Mouse (Mus musculus) thymus, postnatal 36 days (tissue): ENCODE data around the gene Pitpnm1.
A peak's percentile ranks its signal among the peaks of the same experiment; 100 is the strongest.

Source experiments
- DNase-seq, 2 experiments: peaks; one replicate each; pipeline ENCODE4 v3.0.0; 2022; ENCODE audit warnings: mixed read lengths in 2 of 2

The Pitpnm1 gene

DNA sequence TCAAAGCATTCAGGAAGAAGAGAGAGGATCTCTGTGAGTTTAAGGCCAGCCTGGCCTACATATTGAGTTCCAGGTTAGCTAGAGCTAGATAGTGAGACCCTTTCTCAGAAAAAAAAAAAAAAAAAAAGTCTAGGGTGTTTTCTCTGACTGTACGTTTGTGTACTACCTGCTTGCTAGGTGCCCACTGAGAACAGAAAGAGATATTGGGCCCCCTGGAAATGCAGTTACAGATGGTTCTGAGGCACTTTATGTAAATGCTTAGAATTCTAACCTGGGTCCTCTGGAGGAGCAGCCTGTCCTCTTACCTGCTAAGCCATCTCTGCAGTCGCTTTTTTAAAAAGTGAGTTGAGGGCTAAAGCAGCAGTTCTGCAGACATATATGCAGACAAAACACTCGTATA is 4.0 kb upstream of the Pitpnm1 start:
- no peak for DNase-seq

DNA sequence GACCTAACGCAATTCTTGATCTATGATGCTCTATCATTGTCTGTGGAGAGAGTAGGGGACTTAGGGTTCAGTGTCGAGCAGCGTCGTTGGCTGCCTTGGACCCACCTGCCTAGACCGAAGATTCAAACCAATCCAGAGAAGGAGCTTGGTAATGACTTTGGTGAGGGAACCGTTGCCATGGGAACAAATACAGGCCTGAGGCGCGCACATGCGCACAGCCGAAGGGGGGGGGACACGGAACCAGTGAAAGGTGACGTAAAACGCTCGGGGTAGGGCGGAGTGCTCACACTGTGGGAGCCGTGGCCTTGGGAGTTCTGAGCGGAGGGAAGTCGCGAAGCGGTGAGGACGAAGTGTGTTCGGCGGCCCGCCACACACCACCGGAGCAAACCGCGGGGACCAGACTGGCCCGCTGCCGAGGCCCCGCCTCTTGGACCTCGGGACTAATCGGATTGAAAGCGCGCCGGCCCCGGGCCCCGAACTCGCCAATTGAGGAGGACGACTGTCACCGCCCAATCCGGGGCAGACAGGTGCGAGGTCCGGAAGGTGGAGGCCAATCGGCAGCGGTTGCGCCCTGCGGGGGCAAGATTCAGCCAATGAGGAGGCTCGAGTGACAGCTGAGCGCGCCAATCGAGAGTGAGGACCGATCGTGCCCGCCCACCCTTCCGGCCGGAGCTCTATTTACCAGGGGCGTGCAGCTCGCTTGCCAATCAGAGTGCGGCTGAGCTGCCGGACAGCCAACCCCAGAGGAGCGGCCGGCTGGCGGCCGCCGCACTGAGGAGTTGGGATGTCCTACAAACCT is 3.0 kb upstream of the Pitpnm1 start, which contains the start of gene Cdk2ap2:
TSS of gene Cdk2ap2 (plus strand) at position 541 of the 799 bp plus-strand sequence.
- DNase-seq, result peak; percentile 99

DNA sequence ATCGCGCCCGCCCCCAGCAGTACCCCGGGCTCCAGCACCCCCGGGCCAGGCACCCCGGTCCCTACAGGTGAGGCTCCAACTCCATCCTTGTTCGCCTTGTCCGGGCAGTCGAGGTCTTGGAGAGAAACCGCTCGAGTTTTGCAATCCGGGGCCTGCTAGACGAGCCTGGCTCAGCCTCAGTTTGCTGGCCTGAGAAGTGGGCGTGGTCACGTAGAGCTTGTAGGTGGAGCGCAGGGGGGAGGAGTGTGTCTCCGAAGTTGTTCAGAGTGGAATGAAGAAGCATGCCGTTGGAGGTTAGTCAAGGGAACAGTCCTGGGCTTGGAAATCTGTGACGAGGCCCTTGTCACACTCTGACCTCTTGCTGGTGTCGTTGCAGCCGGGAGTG is 2.4 kb upstream of the Pitpnm1 start:
- no peak for DNase-seq

DNA sequence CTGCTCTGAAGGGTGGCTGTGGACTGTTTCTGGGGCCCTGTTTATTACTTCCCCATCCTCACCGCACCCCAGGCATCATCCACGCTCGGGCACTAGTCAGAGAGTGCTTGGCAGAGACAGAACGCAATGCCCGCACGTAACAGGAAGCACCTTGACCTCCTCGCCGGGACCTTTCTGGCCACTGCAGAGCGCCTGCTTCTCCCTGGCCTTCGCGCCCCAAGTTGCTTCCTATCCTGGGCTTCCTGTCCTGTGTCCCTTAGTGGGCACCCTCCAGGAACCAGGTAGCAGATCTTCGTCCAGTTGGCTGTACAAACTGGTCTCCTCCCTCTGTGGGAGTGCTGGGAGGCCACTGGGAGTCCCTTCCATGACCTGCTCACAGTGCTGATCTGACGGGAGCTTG is 1.4 kb upstream of the Pitpnm1 start:
- DNase-seq, result no peak

DNA sequence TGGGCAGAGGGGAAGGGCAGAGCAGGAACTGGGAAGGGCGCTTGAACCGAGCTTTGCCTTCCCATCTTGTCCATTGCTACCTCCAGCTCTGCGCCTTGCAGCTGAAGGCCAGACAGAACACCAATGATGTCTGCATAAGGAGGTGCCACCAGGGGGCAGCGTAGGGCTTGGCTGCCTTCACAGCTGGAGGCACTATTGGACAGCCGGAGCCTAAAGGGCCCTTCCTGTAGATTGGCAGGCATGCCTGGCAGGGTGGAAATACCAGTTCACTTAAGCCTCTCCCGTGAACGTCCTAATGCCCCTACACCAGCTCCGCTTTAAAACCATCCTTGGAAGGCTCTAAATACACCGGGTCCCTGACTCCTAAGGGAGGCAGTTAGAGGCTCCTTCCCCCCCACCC is 742 bp upstream of the Pitpnm1 start:
- DNase-seq, result peak; percentile 91 to 95

DNA sequence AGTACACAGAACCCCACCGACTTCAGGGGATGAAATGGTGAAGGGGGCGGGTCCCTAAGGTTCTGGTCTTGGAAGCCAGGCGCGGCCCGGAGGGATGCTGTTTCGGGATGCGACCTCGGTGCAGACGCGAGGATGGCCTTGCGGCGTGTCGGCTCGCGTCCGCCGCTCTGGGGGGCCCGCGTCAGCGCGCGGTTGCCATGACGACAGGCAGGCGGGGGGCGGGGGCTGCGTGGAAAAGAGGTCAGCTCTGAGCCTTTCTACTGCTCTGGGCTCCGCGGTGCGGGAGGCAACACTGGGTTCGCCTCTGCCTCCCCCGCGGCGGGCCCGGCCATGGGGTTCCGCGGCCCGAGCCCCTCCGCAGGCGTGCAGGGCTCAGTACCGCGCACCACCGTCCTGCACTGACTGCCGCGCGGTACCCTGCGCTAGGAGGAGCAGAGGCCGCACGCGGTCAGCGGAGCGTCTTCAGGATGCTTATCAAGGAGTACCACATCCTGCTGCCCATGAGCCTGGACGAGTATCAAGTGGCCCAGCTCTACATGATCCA is 992 bp downstream of the Pitpnm1 start:
- peak; percentile 56 to 74 for DNase-seq

DNA sequence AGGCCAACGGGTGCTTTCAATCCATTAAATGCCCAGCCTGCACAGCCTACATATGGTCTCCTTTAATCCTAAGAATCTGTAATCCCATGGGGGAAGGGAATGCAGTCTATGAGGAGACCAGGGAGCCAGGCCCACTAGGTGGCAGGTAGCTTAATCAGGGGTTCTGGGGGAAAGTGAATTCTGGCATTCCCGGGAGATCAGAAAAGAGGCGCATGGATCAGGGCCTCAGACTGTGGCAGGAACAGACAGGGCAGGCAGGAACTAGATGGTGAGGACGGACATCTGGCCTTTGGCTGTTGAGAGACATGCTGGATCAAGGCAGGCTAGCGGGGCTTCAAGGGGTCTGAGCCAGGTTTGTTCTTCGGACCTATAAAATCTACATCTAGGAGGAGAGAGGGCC is 1.7 kb downstream of the Pitpnm1 start:
- no peak for DNase-seq

DNA sequence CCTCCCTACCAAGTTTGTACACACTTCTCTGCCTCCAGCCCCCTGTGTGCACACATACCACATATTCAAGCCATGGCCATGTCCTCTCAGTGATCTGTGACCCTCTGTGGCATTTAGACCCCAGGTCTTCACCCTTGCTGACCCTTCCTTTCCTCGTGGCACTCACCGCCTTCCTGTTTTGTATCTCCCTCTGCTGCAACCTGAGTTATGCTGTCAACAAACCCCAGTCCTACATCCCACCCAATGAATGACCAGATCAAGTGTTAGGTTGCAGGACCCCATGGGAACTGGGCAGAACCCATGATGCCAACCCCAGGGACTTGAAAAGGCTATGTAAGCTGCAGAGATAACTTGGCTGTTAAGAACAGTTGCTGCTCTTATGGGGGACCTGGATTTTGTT is 2.3 kb downstream of the Pitpnm1 start:
- no peak for DNase-seq

DNA sequence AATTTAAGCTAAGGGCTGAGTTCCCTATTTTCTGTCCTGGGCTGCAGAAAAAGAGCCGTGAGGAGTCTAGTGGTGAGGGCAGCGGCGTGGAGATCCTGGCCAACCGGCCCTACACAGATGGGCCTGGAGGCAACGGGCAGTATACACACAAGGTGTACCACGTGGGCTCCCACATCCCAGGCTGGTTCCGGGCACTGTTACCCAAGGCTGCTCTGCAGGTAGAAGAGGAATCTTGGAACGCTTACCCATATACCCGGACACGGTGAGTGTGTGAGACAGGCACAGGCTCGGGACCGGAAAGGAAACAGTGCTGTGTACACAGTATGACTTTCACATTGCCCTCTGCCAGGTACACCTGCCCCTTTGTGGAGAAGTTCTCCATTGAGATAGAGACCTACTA is 2.8 kb downstream of the Pitpnm1 start:
- no peak for DNase-seq

DNA sequence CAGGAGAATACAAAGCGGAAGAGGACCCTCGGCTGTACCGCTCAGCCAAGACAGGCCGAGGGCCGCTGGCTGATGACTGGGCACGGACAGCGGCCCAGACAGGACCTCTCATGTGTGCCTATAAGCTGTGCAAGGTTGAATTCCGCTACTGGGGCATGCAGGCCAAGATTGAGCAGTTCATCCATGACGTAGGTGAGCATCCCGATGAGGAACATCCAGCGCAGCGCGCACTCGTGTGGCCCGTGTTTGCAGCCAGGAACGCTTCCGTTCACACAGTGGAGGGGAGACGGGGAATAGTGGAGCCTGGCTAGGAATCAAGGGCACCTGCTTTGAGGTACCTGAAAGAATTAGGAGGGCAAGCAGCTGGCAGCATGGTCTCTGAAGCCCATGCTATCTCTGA is 3.5 kb downstream of the Pitpnm1 start:
- no peak for DNase-seq

DNA sequence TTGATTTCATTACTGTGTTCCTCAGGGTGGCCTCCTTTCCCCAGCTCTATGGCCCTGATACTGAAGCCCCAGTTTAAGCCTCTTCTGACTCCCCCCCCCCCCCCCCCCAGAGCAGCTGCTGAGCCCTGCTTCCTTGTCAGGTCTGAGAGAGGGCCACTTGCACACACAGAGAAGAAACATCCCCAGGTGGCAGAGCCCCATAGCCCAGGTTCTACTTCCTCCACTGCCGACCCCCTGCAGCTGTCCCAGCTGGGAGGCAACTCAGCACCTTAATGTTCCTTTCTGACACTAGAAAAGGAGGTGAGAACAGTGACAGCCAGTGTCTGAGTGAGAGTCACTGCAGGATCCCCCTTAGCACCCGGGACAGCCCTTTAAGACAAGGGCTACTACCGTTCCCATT is 4.0 kb downstream of the Pitpnm1 start:
- peak in 1 of 2 experiments; percentile 65 for DNase-seq

DNA sequence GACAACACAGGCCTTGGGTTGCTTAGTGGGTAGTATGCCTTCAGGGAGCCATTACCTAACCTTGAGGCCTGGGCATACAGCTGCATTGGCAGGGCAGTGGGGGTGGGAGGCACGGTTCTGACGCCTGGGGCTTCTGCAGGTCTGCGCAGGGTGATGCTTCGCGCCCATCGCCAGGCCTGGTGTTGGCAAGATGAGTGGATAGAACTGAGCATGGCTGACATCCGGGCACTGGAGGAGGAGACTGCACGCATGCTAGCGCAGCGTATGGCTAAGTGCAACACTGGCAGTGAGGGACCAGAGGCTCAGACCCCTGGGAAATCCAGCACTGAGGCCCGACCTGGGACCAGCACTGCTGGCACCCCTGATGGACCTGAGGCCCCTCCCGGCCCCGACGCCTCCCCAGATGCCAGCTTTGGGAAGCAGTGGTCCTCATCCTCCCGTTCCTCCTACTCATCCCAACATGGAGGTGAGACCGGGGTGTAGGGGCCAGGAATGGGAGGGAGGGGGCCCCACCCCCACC is 4.9 kb downstream of the Pitpnm1 start:
- no peak for DNase-seq

DNA sequence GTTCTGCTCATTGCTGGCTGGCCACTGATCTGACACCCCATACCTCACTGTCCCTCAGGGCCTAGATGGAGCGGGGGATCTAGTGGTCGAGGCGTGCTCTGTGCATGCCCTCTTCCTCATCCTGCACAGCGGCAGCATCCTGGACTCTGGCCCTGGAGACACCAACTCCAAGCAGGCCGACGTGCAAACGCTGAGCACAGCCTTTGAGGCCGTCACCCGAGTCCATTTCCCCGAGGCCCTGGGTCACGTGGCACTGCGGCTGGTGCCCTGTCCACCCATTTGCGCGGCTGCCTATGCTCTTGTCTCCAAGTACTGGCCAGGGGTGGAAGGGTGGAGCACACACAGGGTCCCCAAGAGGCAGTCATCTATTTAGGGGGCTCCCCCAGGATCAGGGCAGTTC is 6.9 kb downstream of the Pitpnm1 start:
- DNase-seq, result no peak

DNA sequence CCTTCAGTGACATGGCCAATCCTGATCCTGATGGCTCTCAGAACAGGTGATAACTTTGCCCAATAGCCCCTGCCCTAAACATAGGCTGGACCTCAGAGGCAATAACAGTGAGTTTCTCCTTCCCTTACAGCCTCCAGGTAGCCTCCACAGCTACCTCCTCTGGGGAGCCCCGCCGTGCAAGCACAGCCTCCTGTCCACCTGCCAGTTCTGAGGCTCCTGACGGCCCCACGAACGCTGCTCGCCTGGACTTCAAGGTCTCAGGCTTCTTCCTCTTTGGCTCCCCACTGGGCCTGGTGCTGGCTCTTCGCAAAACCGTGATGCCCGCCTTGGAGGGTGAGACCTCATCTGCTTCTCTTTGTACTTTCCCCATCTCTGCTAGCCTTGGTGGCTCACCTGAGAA is 8.7 kb downstream of the Pitpnm1 start:
- DNase-seq, result no peak

DNA sequence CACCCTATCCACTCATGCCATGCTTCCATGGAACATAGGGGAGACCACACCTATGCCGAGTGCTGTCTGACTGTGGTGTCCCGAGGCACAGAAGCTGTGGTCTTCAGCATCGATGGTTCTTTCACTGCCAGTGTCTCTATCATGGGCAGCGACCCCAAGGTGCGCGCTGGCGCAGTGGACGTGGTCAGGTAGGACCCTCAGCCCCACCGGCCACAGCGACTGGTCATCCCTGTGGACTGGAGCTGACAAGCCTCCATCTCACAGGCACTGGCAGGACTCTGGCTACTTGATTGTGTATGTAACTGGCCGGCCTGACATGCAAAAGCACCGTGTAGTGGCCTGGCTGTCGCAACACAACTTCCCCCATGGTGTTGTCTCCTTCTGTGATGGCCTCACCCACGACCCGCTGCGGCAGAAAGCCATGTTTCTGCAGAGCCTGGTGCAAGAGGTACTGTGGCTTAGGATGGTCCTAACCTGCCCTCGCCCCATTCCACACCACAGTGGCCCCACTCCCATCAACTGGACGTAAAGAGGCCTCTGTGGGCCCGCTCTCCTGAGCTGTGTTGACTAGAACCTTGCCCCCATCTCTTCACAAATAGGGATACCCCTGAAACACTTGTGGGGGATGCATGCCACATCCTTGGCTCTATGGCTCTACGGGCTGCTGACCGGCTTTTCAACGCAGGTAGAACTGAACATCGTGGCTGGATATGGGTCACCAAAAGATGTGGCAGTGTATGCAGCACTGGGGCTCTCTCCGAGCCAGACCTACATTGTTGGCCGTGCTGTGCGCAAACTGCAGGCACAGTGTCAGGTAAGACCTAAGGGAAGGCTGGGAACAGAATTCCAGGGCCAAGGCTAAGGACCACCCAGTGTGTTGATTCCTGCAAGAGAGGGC is 12.5 kb downstream of the Pitpnm1 start:
- no peak for DNase-seq

DNA sequence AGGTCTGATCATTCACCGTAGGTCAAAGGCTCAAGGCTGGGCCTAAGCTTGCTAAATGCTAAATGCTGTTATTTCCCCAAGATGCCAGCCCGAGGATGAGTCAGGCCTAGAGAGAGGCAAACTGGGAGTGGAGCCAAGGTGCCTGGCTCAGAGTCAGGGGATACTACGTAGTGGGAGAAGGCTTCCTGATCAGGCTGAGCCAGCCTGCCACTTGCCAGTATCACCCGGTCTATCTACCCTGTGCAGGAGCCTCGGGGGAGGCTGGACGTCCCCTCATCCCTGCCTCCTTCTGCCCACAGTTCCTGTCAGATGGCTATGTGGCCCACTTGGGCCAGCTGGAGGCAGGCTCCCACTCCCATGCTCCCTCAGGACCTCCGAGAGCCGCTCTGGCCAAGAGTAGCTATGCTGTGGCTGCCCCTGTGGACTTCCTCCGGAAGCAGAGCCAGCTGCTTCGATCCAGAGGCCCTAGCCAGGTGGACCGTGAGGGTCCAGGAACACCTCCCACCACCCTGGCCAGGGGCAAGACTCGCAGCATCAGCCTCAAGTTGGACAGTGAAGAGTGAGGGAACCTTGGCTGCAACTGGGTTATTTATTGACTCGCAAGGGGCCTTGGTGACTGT is 13.5 kb downstream of the Pitpnm1 start:
- no peak for DNase-seq

DNA sequence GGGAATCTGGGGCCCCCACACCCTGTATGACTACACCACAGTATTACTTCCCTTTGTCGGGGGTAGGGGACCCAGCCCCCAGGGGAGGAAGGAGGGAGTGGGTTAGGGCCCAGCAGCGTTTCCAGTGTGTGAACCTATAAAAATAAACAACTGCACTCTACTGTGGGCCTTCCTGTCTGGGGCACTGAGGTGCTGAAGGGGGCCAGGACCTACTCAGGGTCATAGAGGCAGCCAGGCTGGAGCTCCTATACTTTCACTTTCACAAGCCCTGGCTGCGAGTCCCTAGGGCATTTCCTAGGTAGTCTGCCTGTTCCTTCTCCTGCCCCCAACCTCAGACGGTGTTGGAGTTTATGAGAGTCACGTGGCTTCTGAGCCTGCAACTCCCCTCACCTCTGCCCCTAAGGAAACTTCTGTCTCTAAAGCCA is 14.0 kb downstream of the Pitpnm1 start:
- peak in 1 of 2 experiments; percentile 40 for DNase-seq

DNA sequence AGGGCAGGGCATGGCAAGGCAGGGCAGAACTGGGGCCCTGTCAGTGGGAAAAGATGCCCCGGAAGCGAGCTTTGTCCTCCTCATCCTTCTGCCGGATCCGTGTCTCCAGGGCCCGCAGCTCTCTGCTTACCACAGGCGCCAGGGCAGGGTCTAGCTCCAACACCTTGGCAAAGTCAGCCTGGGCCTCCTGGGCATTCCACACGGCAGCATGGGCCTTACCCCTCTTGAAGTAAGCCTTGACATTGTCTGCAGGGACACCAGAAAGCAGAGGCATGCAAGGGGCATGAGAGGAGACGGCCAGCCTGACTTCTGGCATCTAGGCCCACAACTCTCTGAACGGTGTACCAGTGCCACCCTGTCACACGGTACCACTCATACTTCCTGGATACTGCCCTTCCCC is 14.8 kb downstream of the Pitpnm1 start:
- no peak for DNase-seq

DNA sequence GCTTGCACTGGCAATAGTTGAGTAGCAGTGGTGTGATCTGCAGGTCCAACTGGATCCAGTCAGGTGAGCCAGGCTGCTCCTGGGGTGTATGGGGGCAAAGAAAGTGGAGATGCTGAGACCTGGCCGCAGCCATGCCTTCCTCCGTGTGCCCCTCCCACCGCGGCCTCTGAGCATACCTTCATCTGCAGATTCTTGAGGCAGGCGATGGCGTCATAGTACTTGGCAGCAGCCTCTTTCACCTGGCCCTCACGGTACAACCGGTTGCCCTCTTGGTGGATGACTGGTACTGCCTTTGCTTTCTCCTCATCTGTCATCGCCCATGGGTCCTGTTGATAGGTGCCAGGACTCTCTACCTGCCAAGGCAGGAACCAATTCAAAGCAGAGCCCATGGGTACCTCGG is 15.3 kb downstream of the Pitpnm1 start:
- no peak for DNase-seq

DNA sequence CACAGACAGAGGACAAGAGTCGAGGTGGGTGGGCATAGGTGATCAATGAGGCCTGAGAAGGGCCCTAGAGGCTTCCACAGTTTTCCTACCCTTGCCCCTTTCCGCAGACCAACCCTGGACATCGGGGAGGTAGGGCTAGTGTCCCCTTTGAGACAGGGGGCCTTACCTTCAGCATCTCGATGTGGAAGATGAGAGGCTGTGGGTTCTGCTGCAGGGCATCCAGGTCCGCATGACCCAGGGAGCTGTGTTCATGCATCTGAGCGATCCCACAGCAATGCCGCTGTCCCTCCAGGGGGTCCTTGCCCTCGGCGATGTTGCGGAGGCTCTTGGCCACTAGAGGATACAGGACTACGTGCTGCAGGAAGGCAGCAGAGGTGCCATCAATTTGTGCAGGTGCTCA is 16.0 kb downstream of the Pitpnm1 start:
- no peak for DNase-seq

DNA sequence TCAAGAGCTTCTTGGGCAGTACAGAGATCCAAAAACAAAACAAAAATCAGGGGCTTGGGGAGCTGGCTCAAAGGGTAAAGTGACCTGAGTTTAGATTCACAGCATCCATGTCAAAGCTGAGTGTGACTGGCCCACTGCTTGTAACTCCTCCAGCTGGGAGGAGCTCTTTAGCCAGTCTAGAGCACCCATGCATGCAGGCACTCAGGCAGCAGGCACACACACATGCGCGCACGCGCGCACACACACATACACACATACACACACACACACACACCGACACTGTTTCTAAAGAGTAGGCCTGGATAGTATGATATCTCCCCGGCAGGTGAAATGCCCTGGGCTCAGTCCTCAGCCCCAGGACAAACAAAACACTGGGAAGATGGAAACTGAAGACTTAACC is 17.2 kb downstream of the Pitpnm1 start:
- no peak for DNase-seq

DNA sequence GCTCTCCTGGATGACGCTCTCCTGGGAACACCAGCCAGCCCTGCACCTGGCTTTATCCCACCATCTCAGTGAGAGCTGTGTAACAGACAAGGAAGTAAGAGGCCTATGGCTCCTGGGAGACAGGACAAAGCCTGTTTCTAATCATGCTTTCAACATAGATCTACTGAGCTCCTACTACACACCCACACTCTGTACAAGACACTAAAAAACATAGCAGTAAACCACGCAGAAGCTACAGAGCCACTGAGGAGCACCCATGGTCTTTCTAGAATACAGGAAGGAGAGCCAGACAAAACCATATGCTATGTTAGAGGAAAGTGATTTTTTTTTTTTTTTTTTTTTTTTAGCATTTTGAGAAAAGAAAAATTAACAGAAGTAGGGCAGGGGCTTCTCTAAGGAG is 18.6 kb downstream of the Pitpnm1 start:
- no peak for DNase-seq
